Mouse (Mus musculus) left cerebral cortex, postnatal 25 days (tissue): Measurements from ENCODE around the gene Col25a1. TPM values are rescaled to one million over a fixed set of nuclear protein-coding genes. Genes with fewer than 3 reads are reported as not detected.

Source experiments
- DNase-seq, 2 experiments: peaks; one replicate each; pipeline ENCODE4 v3.0.0; 2022; ENCODE audit warnings: low spot score in 2 of 2, mixed read lengths in 1 of 2
- intact Hi-C: fragments of 180-260 bp; cut with DNase I; formaldehyde crosslinking; loops from one replicate; pipeline ENCODE4 v1.15.1; 2025
- total RNA-seq, 2 experiments: library from RNA; stranded (reverse); gene quantifications; 2 replicates each; pipeline ENCODE4 v1.2.3; 2021

The Col25a1 gene
- total RNA-seq, 2 experiments from 2014 or later = 43.5 to 48.5 TPM

DNA sequence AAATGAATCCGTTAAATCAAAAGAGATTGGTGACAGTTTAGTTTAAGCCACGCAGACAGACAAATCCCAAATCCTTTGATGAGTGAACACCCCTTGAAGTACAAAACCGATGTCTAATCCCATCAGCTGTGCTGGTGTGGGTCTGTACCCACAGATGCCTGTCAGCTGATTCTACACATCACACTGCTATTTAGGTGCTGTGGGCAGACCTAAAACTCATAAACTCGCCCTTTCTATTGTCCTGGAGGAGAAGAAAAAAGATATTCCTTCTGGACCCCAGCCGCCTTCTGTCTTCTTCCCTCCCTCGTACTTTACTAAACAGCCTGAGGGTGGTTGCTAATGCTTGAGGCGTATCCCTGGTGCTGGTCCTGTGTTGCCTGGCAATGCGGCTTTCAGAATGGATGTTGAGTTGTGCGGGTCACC, 387.2 kb downstream of the Col25a1 start:
- DNase-seq = peak in 1 of 2 experiments; percentile 7
- intact Hi-C loops = no loop called here

DNA sequence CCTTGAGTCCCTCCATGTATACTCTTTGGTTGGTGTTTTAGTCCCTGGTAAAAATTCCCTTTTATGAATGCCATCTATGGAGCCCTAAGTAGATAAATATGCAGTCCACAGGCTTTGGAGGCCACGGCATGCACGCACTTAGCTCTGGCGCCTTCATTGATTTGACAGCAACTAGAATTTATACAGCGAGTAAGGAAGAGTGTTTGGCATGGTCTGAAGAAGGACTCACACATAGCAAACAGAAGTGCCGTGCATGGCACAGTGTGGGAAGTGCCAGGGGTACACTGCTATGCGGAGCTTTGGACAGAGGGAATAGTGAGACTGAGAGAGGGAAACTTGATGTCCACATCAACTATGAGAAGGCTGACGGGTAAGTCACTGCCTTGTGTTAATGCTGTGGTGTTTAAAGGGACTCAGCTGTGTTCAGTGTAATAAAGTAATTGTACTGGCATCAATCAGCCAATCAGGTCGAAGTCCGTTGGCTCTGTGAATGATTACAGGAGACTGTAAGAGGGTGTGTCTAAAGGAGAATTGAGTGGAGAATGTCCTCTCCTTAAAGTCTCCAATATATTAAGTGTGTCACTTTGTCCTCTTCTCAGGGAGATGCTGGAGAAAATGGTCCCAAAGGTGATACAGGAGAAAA, 390.7 kb downstream of the Col25a1 start:
- no peak for DNase-seq
- intact Hi-C loops = no loop called here

DNA sequence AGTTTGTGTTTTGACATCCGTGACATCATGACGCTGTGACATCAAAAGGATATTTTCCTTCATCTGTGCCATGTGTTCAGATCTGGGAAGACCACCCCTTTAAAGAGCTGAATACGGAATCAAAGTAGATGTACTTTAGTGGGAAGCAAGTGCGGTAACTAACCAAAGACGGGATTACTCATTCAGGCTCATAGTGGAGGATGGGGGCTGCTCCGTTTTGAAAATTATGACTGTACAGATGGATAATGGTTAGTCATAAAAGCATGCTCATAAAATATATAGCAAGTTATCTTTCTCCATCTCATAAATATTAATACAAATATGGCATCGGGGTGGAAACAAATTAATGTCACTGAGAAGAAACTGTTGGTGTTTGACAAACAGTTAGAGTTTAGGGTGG, 391.7 kb downstream of the Col25a1 start:
- DNase-seq = peak in 1 of 2 experiments; percentile 37
- intact Hi-C loops = no loop called here

GRCm38 (mm10) chr3:130524367-130525137, 393.3 kb downstream of the Col25a1 start:
- DNase-seq = no peak
- intact Hi-C loops = no loop called here

DNA sequence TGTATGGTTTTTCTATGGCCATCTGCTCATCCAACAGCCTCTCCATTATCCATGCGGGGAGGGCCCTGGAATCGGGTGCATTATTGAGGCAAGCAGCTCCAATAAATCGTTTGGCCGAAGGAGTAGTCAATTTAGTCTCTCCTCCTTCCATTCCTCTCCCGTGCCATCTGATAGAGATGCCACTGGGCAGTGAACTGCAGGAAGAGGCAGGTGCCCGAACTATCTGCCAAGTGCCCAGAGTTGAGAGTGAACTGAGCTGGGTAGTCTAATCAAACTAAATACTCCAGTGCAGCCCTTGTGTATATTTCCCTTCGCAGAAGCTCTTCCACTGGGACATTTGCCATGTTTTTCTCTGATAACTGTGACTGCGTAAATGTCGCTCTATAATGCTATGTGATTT, 403.7 kb downstream of the Col25a1 start:
- intact Hi-C loops = no loop called here
- DNase-seq = no peak

DNA sequence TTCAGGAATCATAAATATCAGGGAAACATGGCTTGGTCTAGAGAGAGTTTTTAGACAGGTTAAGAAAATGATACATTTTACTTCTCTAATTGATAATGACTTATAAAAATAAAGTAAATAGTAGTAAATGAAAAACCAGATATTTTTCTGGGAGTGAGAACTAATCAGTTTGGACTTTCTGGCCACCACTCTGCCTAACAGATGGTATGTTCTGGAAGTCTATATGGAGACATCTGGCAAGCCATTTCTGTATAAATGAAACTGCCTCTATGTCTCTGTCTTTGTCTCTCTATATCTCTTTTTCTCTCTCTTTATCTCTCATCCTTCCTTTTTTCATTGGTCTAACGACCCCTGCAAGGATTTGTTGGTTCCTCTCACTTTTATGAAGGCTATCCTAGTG, 410.2 kb downstream of the Col25a1 start:
- intact Hi-C loops = no loop called here
- DNase-seq = no peak

GRCm38 (mm10) chr3:130545995-130546394, 414.7 kb downstream of the Col25a1 start:
- no peak for DNase-seq
- intact Hi-C loops = no loop called here

DNA sequence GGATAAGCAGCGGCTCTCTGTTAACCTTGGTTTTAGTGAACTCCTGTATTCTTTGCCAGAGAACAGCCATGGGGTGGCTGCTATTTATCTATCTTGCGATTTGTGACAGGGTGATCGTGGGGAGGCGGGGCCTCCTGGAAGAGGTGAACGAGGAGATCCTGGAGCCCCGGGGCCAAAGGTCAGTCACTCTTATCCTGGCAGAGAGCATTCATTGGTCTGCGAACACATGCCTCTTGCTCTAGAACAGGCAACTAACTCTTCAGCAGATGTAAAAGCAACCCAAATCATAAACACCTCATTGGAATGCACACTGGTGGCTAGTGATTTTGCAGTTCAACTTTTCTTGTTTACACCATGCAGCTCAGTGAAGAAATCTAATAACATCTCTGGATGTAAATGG, 417.8 kb downstream of the Col25a1 start:
- no peak for DNase-seq
- intact Hi-C loops = no loop called here

DNA sequence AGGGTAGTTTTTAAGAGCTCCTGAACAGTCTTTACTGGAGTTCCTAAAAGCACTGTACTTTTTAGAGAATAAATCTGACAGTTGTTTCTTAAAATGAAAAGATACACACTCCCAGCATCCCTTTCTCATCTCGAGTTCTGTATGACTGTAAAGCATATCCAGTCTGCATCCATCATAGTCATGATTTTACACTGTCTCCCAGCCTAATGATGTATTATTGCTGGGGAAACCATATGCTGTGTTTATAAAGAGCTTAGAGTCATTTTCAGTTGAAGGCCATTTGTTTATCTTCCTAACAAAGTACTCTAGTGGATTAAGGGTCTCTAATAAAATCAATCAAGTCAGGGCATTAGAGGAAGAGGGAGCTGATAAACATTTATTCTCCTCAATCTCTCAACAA, 425.0 kb downstream of the Col25a1 start:
- no peak for DNase-seq
- intact Hi-C loops = no loop called here

DNA sequence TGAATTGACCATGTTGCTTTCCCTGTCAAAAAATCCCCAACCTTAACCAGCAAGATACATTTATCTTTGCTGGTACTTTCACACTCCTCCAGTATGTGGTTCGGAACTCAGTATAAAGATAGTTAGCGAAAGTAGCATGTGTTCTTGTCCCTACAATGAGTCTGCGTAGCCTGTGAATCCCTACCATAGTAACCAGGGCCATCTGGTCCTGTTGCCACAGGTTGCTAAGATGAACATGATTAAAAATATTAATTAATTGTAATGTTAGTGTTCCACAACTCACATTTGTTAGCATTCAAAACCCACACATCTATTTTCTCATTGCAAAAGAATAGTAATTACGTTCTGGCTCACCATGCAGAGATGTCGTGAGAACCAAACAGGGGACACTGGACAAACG, 434.3 kb downstream of the Col25a1 start:
- no peak for DNase-seq
- intact Hi-C loops = no loop called here

DNA sequence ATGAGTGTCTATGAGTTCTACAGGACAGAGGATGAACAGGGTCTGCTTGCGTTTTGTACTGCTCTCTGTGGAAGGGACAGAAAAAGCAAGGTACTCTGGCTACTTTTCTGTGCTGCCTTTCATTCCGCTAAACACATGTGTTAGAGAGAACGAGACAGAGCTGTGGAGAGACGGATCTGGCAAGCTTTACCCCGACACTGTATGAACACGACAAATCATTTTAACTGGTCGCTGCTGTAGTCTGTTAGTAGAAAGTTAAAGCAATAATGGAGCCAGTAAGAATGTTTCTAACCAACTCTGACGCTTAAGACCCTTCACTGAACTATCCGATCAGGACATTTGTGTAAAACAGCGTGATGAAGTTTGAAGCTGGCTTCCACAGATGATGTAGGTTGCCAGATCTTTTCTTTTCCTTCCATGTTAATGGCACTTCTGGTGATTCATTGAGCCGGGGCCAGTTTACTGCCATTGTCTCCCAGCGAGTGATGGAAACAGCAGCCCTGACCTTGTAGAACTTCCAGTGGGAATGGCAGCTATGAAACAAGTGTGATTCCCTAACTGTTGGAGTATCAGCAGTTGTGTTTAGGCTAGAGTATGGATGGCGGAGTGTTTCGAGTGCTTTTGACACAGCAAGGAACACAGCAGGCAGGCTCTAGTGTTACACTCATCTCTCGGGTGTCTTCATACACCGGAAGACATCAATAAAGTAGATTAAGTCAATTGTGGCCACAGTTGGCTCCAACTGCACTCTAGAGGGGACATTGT, 437.2 kb downstream of the Col25a1 start:
- intact Hi-C loops = no loop called here
- no peak for DNase-seq

GRCm38 (mm10) chr3:130573243-130573642, 441.9 kb downstream of the Col25a1 start:
- intact Hi-C loops = no loop called here
- no peak for DNase-seq

DNA sequence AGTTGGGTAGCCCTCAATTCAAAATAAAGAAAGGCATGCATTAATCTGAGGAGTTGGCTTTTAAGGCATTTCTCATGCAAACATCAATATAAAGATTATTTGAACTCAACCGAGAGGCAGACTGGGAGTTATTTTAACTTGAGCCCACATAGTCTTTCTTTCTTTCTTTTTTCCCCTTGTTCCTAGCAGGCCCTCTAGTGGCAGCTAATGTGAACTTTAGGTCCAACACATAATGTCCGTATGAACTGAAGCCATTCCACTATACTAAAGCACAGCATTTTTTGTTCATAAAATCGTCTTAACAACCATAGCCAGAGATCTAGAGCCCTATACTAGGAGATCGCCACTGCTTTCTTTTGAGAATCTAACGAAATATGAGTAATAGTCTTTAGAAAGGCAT, 443.4 kb downstream of the Col25a1 start:
- DNase-seq = peak; percentile 54 to 64

GRCm38 (mm10) chr3:130576683-130577082, 445.4 kb downstream of the Col25a1 start:
- DNase-seq = no peak
- intact Hi-C loops = no loop called here

More for the DNA sequence above, 443.4 kb downstream of the Col25a1 start:
- intact Hi-C loops = loop anchor here (1.0 to 2.0 kb wide), 2 partner anchors 390 to 479 kb away; no protein-coding TSS in a partner anchor

GRCm38 (mm10) chr3:130579501-130579900, 448.2 kb downstream of the Col25a1 start:
- intact Hi-C loops = no loop called here
- DNase-seq = no peak

DNA sequence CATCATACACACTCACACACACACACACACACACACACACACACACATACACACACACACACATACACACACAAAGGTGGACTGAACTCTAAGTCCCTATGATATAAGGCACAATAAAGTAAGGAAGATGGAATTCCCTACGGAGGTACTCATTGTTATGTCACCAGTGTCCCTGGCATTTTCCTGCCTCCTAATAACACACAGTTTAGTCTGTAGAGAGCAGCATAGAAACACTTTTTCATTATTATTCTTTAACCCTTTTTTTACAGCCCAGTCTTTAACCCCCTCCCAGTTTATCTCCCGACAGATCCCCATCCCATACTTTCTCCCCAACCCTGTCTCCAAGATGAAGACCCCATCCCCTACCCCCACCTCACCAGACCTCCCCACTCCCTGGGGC, 450.3 kb downstream of the Col25a1 start:
- no peak for DNase-seq
- intact Hi-C loops = no loop called here

GRCm38 (mm10) chr3:130582903-130583664, 451.8 kb downstream of the Col25a1 start:
- intact Hi-C loops = no loop called here
- no peak for DNase-seq

DNA sequence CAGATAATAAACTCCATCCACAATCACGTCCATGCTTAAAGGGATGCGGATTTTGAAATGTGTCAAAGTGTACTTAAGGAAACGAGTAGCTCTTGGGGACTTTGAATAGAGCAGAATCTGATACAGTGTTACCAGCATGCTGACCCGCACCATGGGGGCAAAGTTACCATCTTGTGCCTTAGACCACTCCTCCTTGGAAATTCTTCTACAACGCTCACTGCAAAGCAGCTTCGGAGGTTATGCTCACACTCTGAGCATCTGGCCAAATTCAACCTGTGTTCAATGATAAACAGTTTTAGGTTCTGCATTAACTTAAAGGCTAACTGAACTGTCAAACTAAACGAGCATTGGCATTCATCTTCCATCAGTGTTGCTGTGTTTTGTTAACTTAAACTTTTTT, 452.7 kb downstream of the Col25a1 start:
- intact Hi-C loops = no loop called here
- DNase-seq = no peak

GRCm38 (mm10) chr3:130595050-130595449, 463.7 kb downstream of the Col25a1 start:
- intact Hi-C loops = no loop called here

DNA sequence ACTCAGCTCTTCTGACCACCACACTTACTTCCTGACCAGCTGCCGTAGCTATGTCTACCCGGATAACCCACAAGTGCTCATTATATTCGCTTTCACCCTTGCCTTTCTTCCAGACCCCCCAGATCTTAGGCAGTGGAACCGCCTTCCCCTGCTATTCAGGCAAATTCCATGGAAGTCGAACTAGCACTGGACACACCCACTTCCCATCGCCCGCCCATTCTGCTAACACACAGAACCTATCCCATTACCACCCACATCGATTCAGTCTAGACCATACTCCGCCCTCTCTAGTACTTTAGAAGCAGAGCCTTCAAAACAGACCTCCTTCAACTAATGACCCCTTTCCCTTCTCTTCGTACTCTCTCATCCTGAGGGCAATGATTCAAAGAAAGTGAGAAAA, 470.2 kb downstream of the Col25a1 start:
- DNase-seq = no peak
- intact Hi-C loops = no loop called here

More at GRCm38 (mm10) chr3:130595050-130595449, 463.7 kb downstream of the Col25a1 start:
- no peak for DNase-seq
